ENCODE assay signal across 8 mouse cellular contexts in the genomic region with DNA sequence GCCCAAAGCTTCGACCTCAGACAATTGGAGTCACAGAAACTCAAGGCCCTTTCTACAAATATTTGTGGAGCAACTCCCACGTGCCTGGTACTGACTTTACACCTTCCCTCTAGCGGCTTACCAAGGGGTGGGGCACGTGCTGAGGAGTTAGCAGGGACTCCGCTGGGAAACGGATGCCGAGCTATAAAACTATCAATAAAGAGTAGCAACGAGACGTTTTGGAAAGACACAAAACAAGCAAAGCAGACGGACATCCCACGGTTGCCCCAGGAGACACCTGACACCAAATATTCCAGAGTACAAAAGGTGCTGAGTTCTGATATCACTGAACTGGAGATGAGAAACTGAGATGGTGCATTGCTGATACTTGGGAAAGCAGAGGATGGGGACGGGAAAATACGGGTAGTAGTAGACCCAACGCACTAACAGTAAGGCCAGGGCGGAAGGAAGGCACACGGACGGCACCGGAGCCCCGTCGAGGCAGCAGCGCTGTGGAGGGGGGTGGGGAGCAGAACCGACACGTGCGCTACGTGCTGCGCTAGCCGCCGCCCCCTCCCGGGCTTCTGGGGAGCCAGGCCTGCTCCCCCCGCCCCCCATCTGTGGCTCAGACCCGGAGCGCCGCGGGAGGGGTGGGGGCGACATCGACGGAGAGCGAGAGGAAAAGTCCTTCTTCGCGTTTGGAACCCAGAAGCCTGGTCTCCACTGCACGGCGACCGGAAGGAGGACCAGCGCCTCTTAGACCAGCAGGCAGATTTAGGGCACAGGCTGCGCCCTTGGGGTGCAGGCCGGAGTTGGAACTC. TPM values are rescaled to one million over a fixed set of nuclear protein-coding genes. Genes with fewer than 3 reads are reported as not detected.
A peak's percentile ranks its signal among the peaks of the same experiment; 100 is the strongest.
DNase-seq lines count a peak whose midpoint lies in the region; ATAC-seq and TF ChIP-seq lines count a peak whose summit lies in the region.

No protein-coding gene starts in this region.

- no peaks in the 10 kb centered on the region for H3K27me3 ChIP-seq in MEL (ENCODE audit: control insufficient read depth in 1 of 2, insufficient read depth in 2 of 2, low read length in 2 of 2)
- H3K27me3 ChIP-seq in embryonic facial prominence, embryonic 13.5 days: no peaks in the 10 kb centered on the region
- no peaks in the 10 kb centered on the region for H3K27me3 ChIP-seq in lung, embryonic 15.5 days
- H3K27me3 ChIP-seq in neural tube, embryonic 14.5 days (ENCODE audit: control insufficient read depth, insufficient read depth, low read length): no peaks in the 10 kb centered on the region

- peak overlapping the region; percentile 42 for H3K27ac ChIP-seq in MEL (ENCODE audit: control insufficient read depth, low read depth, low read length)
- H3K27ac ChIP-seq in embryonic facial prominence, embryonic 13.5 days: peak overlapping the region; percentile 96
- H3K27ac ChIP-seq in lung, embryonic 15.5 days: peak overlapping the region; percentile 95
- H3K27ac ChIP-seq in neural tube, embryonic 14.5 days (ENCODE audit: low read depth, low read length): peak overlapping the region; percentile 93

- TF ChIP-seq CTCF in MEL (IDR thresholded peaks at IDR 0.05 in 2 of 3, conservative IDR thresholded peaks at IDR 0.05 in 1 of 3; ENCODE audit: control insufficient read depth in 1 of 3, insufficient read depth in 1 of 3, low read depth in 2 of 3, low read length in 3 of 3, poor library complexity in 1 of 3, severe bottlenecking in 1 of 3): no peak

- H3K36me3 ChIP-seq in MEL (ENCODE audit: control insufficient read depth in 1 of 2, insufficient read depth in 2 of 2, low read length in 2 of 2): peaks cover 0 to 10% of the 10 kb centered on the region in 2 experiments; a peak in 2 of 4 replicates
- no peaks in the 10 kb centered on the region for H3K36me3 ChIP-seq in embryonic facial prominence, embryonic 13.5 days
- no peaks in the 10 kb centered on the region for H3K36me3 ChIP-seq in lung, embryonic 15.5 days
- H3K36me3 ChIP-seq in neural tube, embryonic 14.5 days (ENCODE audit: control insufficient read depth, insufficient read depth, low read length): no peaks in the 10 kb centered on the region

- ATAC-seq in embryonic facial prominence, embryonic 13.5 days (ENCODE audit: insufficient number of reproducible peaks, insufficient read depth, low FRiP score, low TSS enrichment, low read depth): 0 out of 2 replicates have a peak, but pooled peaks have one; percentile 41
- peak; percentile 33 for ATAC-seq in lung, embryonic 15.5 days (ENCODE audit: borderline replicate concordance, extremely low read depth, low FRiP score, low TSS enrichment)
- peak; percentile 44 for ATAC-seq in neural tube, embryonic 14.5 days (ENCODE audit: low read depth)

- intact Hi-C loops in heart, postnatal 14 days (cut with DNase I): no loop called here

- H3K4me2 ChIP-seq in embryonic facial prominence, embryonic 13.5 days: peak overlapping the region; percentile 71
- peak overlapping the region; percentile 94 for H3K4me2 ChIP-seq in lung, embryonic 15.5 days
- H3K4me2 ChIP-seq in neural tube, embryonic 14.5 days (ENCODE audit: low read depth, low read length): peak overlapping the region; percentile 93

- H3K4me3 ChIP-seq in MEL (ENCODE audit: control insufficient read depth in 1 of 2, insufficient read depth in 1 of 2, low read depth in 2 of 2, low read length in 2 of 2): peak overlapping the region; percentile 87 to 91
- H3K4me3 ChIP-seq in embryonic facial prominence, embryonic 13.5 days: peak overlapping the region; percentile 65
- peak overlapping the region; percentile 70 for H3K4me3 ChIP-seq in lung, embryonic 15.5 days
- H3K4me3 ChIP-seq in neural tube, embryonic 14.5 days (ENCODE audit: low read depth, low read length): peak overlapping the region; percentile 64

- H3K79me2 ChIP-seq in MEL (ENCODE audit: control insufficient read depth, insufficient read depth, low read length, poor library complexity): peaks cover 14% of the 10 kb centered on the region

- no peak for TF ChIP-seq POLR2A in MEL (IDR thresholded peaks at IDR 0.05; ENCODE audit: control insufficient read depth in 1 of 2, insufficient read depth in 1 of 2, low read depth in 1 of 2, low read length in 2 of 2, poor library complexity in 1 of 2)

- peak overlapping the region; percentile 88 for H3K9ac ChIP-seq in MEL (ENCODE audit: control insufficient read depth, low read depth, low read length, poor library complexity, severe bottlenecking)
- H3K9ac ChIP-seq in embryonic facial prominence, embryonic 13.5 days: peak overlapping the region; percentile 87
- peak overlapping the region; percentile 70 for H3K9ac ChIP-seq in lung, embryonic 15.5 days
- peak overlapping the region; percentile 86 for H3K9ac ChIP-seq in neural tube, embryonic 14.5 days (replicated peaks; ENCODE audit: low read depth, low read length)

- WGBS in embryonic facial prominence, embryonic 13.5 days: 1% methylated on average over 46 of the region's 46 CpGs
- under 1% methylated on average over 45 of the region's 46 CpGs for WGBS in lung, embryonic 15.5 days
- WGBS in neural tube, embryonic 14.5 days: under 1% methylated on average over 45 of the region's 46 CpGs

- TF ChIP-seq RAD21 in MEL (IDR thresholded peaks at IDR 0.05; ENCODE audit: low read depth, low read length): no peak

- DNase-seq in 3134 (ENCODE audit: extremely low read depth, insufficient read length, low spot score) (peak; percentile 9), MEL (ENCODE audit: low read depth, low spot score) (peak; percentile 83)
- peak; percentile 7 to 58 for DNase-seq in heart, postnatal 14 days
- peak; percentile 9 to 30 for DNase-seq in layer of hippocampus, adult 8-10 months (ENCODE audit: low spot score in 2 of 2)
- peak; percentile 75 for DNase-seq in thymus, postnatal 25 days

- H3K4me1 ChIP-seq in MEL (ENCODE audit: control insufficient read depth in 1 of 2, insufficient read depth in 2 of 2, low read length in 2 of 2): peaks cover 8 to 27% of the 10 kb centered on the region in 2 experiments
- peaks cover 21% of the 10 kb centered on the region for H3K4me1 ChIP-seq in embryonic facial prominence, embryonic 13.5 days
- peaks cover 29% of the 10 kb centered on the region; the same call in 1 of the 2 replicates for H3K4me1 ChIP-seq in lung, embryonic 15.5 days
- peaks cover 4% of the 10 kb centered on the region for H3K4me1 ChIP-seq in neural tube, embryonic 14.5 days (ENCODE audit: control insufficient read depth, insufficient read depth, low read length)

- H3K9me3 ChIP-seq in MEL (replicated peaks; ENCODE audit: insufficient read depth, low read length): no peaks in the 10 kb centered on the region
- no peaks in the 10 kb centered on the region for H3K9me3 ChIP-seq in embryonic facial prominence, embryonic 13.5 days
- H3K9me3 ChIP-seq in lung, embryonic 15.5 days: no peaks in the 10 kb centered on the region
- no peaks in the 10 kb centered on the region for H3K9me3 ChIP-seq in neural tube, embryonic 14.5 days (ENCODE audit: control insufficient read depth, low read length)

- no peak for TF ChIP-seq EP300 in MEL (IDR thresholded peaks at IDR 0.05; ENCODE audit: low read depth in 1 of 2, low read length in 2 of 2)

TF ChIP-seq in MEL, 35 proteins besides CTCF, POLR2A, EP300 and RAD21 (continues in another document):
- no peak for TF ChIP-seq NELFE (IDR thresholded peaks at IDR 0.05; ENCODE audit: low read depth, low read length)
- no peak for TF ChIP-seq POLR2AphosphoS5 (IDR thresholded peaks at IDR 0.05; ENCODE audit: borderline replicate concordance, low read depth, low read length)
- peak; percentile 48 for TF ChIP-seq ETS1 (IDR thresholded peaks at IDR 0.05; ENCODE audit: low read depth, low read length)
- no peak for TF ChIP-seq TAL1 (IDR thresholded peaks at IDR 0.05; ENCODE audit: low read length)
- TF ChIP-seq MXI1 (IDR thresholded peaks at IDR 0.05; ENCODE audit: low read depth, low read length): peak; percentile 96
- TF ChIP-seq MAX (IDR thresholded peaks at IDR 0.05; ENCODE audit: low read length): peak; percentile 90
- peak; percentile 91 for TF ChIP-seq BHLHE40 (IDR thresholded peaks at IDR 0.05; ENCODE audit: borderline replicate concordance, low read depth, low read length)
- TF ChIP-seq MEF2A (IDR thresholded peaks at IDR 0.05; ENCODE audit: extremely low read depth, insufficient replicate concordance, low read depth, low read length, poor library complexity, severe bottlenecking): no peak
- no peak for TF ChIP-seq POLR2AphosphoS2 (IDR thresholded peaks at IDR 0.05; ENCODE audit: low read length)
- no peak for TF ChIP-seq NRF1 (IDR thresholded peaks at IDR 0.05; ENCODE audit: insufficient read depth, low read depth, low read length, poor library complexity, severe bottlenecking)
- no peak for TF ChIP-seq JUND (IDR thresholded peaks at IDR 0.05; ENCODE audit: low read depth, low read length)
- TF ChIP-seq MYB (IDR thresholded peaks at IDR 0.05; ENCODE audit: low read depth, low read length): no peak
- TF ChIP-seq TCF12 (IDR thresholded peaks at IDR 0.05; ENCODE audit: low read depth, low read length): peak; percentile 29
- TF ChIP-seq SMC3 (IDR thresholded peaks at IDR 0.05; ENCODE audit: low read depth, low read length): 0 out of 2 replicates have a peak, but pooled peaks have one; percentile 15
- no peak for TF ChIP-seq ZKSCAN1 (IDR thresholded peaks at IDR 0.05; ENCODE audit: low read depth, low read length)
- TF ChIP-seq ZMIZ1 (IDR thresholded peaks at IDR 0.05; ENCODE audit: low read depth, low read length): no peak; the same call in 1 of the 2 replicates

RNA-seq across cellular contexts. Expression of gene Kdm5b, which starts 3.9 kb away (rescaled TPM):
- 25.5 and 37.7 TPM in 2 replicates for total RNA-seq in MEL (2012; rRNA removed)
- polyA plus RNA-seq in MEL (2012; ENCODE audit: insufficient read depth in 1 of 2, insufficient read length in 2 of 2, low read depth in 1 of 2, low replicate concordance in 2 of 2, missing spikeins in 1 of 2): 10 to 100 TPM; 31.8 to 48.6 TPM
- polyA plus RNA-seq in embryonic facial prominence, embryonic 13.5 days (2015; fragmentation: Nextera tagmentation; extraction: Ambion mirVana): 88.9 and 93.9 TPM in 2 replicates
- 10 to 100 TPM; 25.5 to 25.8 TPM for total RNA-seq in heart, postnatal 14 days (2021)
- 10 to 100 TPM; 66.4 to 81.0 (median 72.1) TPM for total RNA-seq in layer of hippocampus, adult 8-10 months (2022)
- 50.0 and 50.5 TPM in 2 replicates for polyA plus RNA-seq in lung, embryonic 15.5 days (2015; fragmentation: Nextera tagmentation; extraction: Ambion mirVana)
- polyA plus RNA-seq in neural tube, embryonic 14.5 days (2014; fragmentation: Nextera tagmentation; extraction: Ambion mirVana): 89.9 and 106 TPM in 2 replicates

RNA-seq across cellular contexts. Expression of gene Mgat4e, which starts 6.6 kb away (rescaled TPM):
- 0.08 TPM in 1 of 2 replicates, not detected in the other for total RNA-seq in MEL (2012; rRNA removed)
- polyA plus RNA-seq in MEL (2012; ENCODE audit: insufficient read depth in 1 of 2, insufficient read length in 2 of 2, low read depth in 1 of 2, low replicate concordance in 2 of 2, missing spikeins in 1 of 2): under 1 TPM in 1 of 2 experiments, not detected in 1; 0.17 TPM
- not detected in 2 replicates for polyA plus RNA-seq in embryonic facial prominence, embryonic 13.5 days (2015; fragmentation: Nextera tagmentation; extraction: Ambion mirVana)
- total RNA-seq in heart, postnatal 14 days (2021): not detected
- not detected for total RNA-seq in layer of hippocampus, adult 8-10 months (2022)
- not detected in 2 replicates for polyA plus RNA-seq in lung, embryonic 15.5 days (2015; fragmentation: Nextera tagmentation; extraction: Ambion mirVana)
- not detected in 2 replicates for polyA plus RNA-seq in neural tube, embryonic 14.5 days (2014; fragmentation: Nextera tagmentation; extraction: Ambion mirVana)

Comparison
In these comparisons a context has a peak if more than half of its experiments do, and no peak if none do; other contexts are left out.
1. Peak in every context shown above with its lines: DNase-seq, ATAC-seq, H3K4me3 ChIP-seq and H3K27ac ChIP-seq.
2. DNase-seq: peak in every context shown above with its lines; median percentile 83 in MEL; 75 in thymus, postnatal 25 days; 32 in heart, postnatal 14 days; 20 in layer of hippocampus, adult 8-10 months; 9 in 3134.
3. H3K27ac ChIP-seq: peak in every context shown above with its lines; median percentile 96 in embryonic facial prominence, embryonic 13.5 days; 95 in lung, embryonic 15.5 days; 93 in neural tube, embryonic 14.5 days; 42 in MEL.